ENCODE assay signal across 25 mouse cellular contexts in the genomic region with DNA sequence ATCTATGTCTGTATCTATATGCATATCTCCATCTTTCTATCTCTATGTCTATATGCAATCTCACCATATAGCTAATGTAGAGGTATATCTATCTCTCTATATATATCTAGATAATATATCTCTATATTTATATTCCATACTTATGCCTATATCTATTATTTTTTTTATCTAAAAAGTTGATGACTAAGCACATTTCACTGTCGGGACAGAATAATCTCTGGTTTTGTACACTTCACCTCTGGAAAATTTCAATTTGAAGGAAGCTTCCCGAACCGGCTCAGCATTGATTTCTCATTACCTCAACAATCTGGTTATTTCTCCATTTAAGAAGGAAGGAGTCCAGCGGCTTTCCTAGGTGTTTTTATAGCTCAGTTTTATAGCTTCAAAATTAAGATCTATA.
"Had no signal": no experiment of that assay in that cellular context is flagged by ENCODE, and none has a peak within 500 bp of the region (broad histone marks: within the 10 kb centered on the region; RNA-seq: fewer than 3 reads in every experiment).

No protein-coding gene starts in this region.

- H3K4me2 ChIP-seq: embryonic facial prominence, embryonic 12.5 days; embryonic facial prominence, embryonic 13.5 days; embryonic facial prominence, embryonic 15.5 days; forebrain, embryonic 12.5 days; forebrain, embryonic 13.5 days; forebrain, embryonic 15.5 days; heart, embryonic 11.5 days had no signal

- H3K27ac ChIP-seq: embryonic facial prominence, embryonic 10.5 days; embryonic facial prominence, embryonic 12.5 days; embryonic facial prominence, embryonic 13.5 days; embryonic facial prominence, embryonic 15.5 days; forebrain, embryonic 10.5 days; forebrain, embryonic 12.5 days; forebrain, embryonic 13.5 days; forebrain, embryonic 15.5 days; gastrocnemius, adult 2 months; heart, adult 2 months; heart, embryonic 10.5 days had no signal

- DNase-seq: cerebellum, postnatal 10 days; cerebellum, postnatal 14 days; cerebellum, postnatal 25 days; cerebellum, postnatal 36 days; forebrain, postnatal 0 days; gastrocnemius, adult 2 months; gastrocnemius, postnatal 10 days; gastrocnemius, postnatal 14 days; gastrocnemius, postnatal 25 days; gastrocnemius, postnatal 36 days; heart, adult 18-20 months; heart, adult 2 months had no signal

- H3K27me3 ChIP-seq: embryonic facial prominence, embryonic 12.5 days; embryonic facial prominence, embryonic 13.5 days; embryonic facial prominence, embryonic 15.5 days; forebrain, embryonic 12.5 days; forebrain, embryonic 13.5 days; forebrain, embryonic 15.5 days had no signal

- ATAC-seq: forebrain, embryonic 13.5 days; forebrain, embryonic 14.5 days; forebrain, embryonic 15.5 days; forebrain, embryonic 16.5 days; forebrain, postnatal 0 days had no signal

- H3K9ac ChIP-seq: embryonic facial prominence, embryonic 12.5 days; embryonic facial prominence, embryonic 13.5 days; embryonic facial prominence, embryonic 15.5 days; forebrain, embryonic 12.5 days; forebrain, embryonic 13.5 days; forebrain, embryonic 15.5 days; forebrain, postnatal 0 days had no signal

- H3K9me3 ChIP-seq: embryonic facial prominence, embryonic 10.5 days; embryonic facial prominence, embryonic 12.5 days; embryonic facial prominence, embryonic 13.5 days; embryonic facial prominence, embryonic 15.5 days; forebrain, embryonic 10.5 days; forebrain, embryonic 12.5 days; forebrain, embryonic 13.5 days; forebrain, embryonic 15.5 days; heart, embryonic 10.5 days had no signal

- H3K4me3 ChIP-seq: embryonic facial prominence, embryonic 10.5 days; embryonic facial prominence, embryonic 12.5 days; embryonic facial prominence, embryonic 13.5 days; embryonic facial prominence, embryonic 15.5 days; erythroblast, embryonic 14.5 days; forebrain, embryonic 10.5 days; forebrain, embryonic 12.5 days; forebrain, embryonic 13.5 days; forebrain, embryonic 15.5 days; gastrocnemius, adult 2 months; heart, adult 2 months; heart, embryonic 10.5 days had no signal

- H3K4me1 ChIP-seq: embryonic facial prominence, embryonic 13.5 days; embryonic facial prominence, embryonic 15.5 days; forebrain, embryonic 12.5 days; forebrain, embryonic 13.5 days; forebrain, embryonic 15.5 days; heart, embryonic 10.5 days had no signal

- H3K36me3 ChIP-seq: embryonic facial prominence, embryonic 10.5 days; embryonic facial prominence, embryonic 12.5 days; embryonic facial prominence, embryonic 13.5 days; embryonic facial prominence, embryonic 15.5 days; forebrain, embryonic 10.5 days; forebrain, embryonic 12.5 days; forebrain, embryonic 15.5 days; heart, embryonic 10.5 days had no signal
